Mouse (Mus musculus): ENCODE measurements around the gene Ebf1.

DNA sequence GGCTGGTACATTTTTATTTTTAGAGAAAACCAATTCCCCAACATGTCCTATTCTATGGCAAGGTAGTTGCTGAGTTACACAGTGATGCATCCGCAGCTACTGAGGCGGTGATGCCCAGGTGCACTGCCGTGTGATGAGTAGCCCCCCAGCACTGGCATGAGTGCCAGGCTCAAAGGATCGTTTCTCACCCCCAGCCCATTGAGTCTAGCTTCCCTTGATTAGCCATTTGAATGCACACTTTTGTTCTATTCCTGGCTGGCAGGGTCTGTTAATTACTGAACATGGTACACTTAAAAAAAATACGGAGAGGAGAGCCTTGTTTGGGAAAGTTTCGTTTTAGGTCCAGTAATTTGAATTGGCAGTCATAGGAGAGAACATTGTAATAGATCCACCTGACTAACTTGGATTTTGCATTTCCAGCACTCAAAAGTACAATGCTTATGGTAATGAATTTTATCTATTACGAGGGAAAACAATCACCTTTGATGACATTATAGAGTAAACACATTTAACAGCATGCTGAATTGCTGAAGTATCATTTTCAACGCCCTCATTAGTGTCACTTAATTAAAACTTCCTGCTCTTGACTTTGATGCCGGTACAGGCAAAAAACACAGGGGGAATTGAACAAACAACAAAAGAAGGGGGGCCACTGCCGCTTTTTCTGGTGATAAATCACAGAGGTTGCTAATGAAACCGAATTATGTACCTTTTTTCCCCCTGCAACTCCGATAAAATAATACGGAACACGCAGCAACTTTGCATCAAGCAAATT lies 167.3 kb downstream of the Ebf1 start:
- TF ChIP-seq TAL1 (IDR thresholded peaks at IDR 0.05; ENCODE audit: low read length) = no peak
- TF ChIP-seq GATA1 (IDR thresholded peaks at IDR 0.05; ENCODE audit: low read length) = no peak

Data from erythroblast, embryonic 14.5 days (primary cell).